Mouse (Mus musculus) heart, embryonic 14.5 days (tissue): ENCODE measurements around the gene Gxylt2. TPM values are rescaled to one million over a fixed set of nuclear protein-coding genes. Genes with fewer than 3 reads are reported as not detected.

ENCODE experiments used
- ATAC-seq: fragments of 200-750 bp; cut with Nextera tagmentation; 2 replicates; pipeline ENCODE4 v1.8.0; 2017; ENCODE audit warnings: low read depth, moderate TSS enrichment; ENCODE audit not compliant: insufficient number of reproducible peaks, insufficient read depth, low FRiP score
- H3K27ac ChIP-seq, 2 experiments: fragments of 200-500 bp in 1 of 2; fragments of 300-500 bp in 1 of 2; sonication (generic) in 1 of 2; replicated peaks in 1 of 2; 2 replicates each; pipeline ENCODE4 v1.5.1; 2012 to 2014; ENCODE audit warnings: low read depth in 2 of 2, low read length in 2 of 2, control low read depth in 1 of 2, mild to moderate bottlenecking in 1 of 2, mixed read lengths in 1 of 2; ENCODE audit not compliant: control insufficient read depth in 1 of 2, insufficient read depth in 1 of 2
- H3K27me3 ChIP-seq: fragments of 300-500 bp; sonication (generic); 2 replicates; pipeline ENCODE4 v1.6.1; 2014; ENCODE audit warnings: mild to moderate bottlenecking, low read length, control low read depth; ENCODE audit not compliant: control insufficient read depth, insufficient read depth
- H3K36me3 ChIP-seq: fragments of 300-500 bp; sonication (generic); 2 replicates; pipeline ENCODE4 v1.6.1; 2014; ENCODE audit warnings: mild to moderate bottlenecking, control low read depth, low read length, mixed read lengths; ENCODE audit not compliant: control insufficient read depth, insufficient read depth
- H3K4me1 ChIP-seq, 2 experiments: fragments of 200-500 bp in 1 of 2; fragments of 300-500 bp in 1 of 2; sonication (generic) in 1 of 2; 2 replicates each; pipeline ENCODE4 v1.6.1; 2012 to 2014; ENCODE audit warnings: low read length in 2 of 2, control low read depth in 1 of 2, mixed read lengths in 1 of 2; ENCODE audit not compliant: control insufficient read depth in 2 of 2, insufficient read depth in 2 of 2
- H3K4me2 ChIP-seq: fragments of 300-500 bp; sonication (generic); 2 replicates; pipeline ENCODE4 v1.6.1; 2014; ENCODE audit warnings: mild to moderate bottlenecking, low read length
- H3K4me3 ChIP-seq, 2 experiments: fragments of 200-500 bp in 1 of 2; fragments of 300-500 bp in 1 of 2; sonication (generic) in 1 of 2; 2 replicates each; pipeline ENCODE4 v1.5.1; 2012 to 2014; ENCODE audit warnings: low read length in 2 of 2, mild to moderate bottlenecking in 2 of 2, control low read depth in 1 of 2, low read depth in 1 of 2, moderate library complexity in 1 of 2; ENCODE audit not compliant: control insufficient read depth in 1 of 2, insufficient read depth in 1 of 2
- H3K9ac ChIP-seq: fragments of 300-500 bp; sonication (generic); 2 replicates; pipeline ENCODE4 v1.6.1; 2014; ENCODE audit warnings: mild to moderate bottlenecking, low read length
- H3K9me3 ChIP-seq: fragments of 300-500 bp; sonication (generic); 2 replicates; pipeline ENCODE4 v1.6.1; 2016; ENCODE audit warnings: low read length, control low read depth; ENCODE audit not compliant: control insufficient read depth
- WGBS: fragments of 180-500 bp; shearing (Covaris S2); extraction: QIAGEN DNeasy Blood & Tissue Kit; methylation state at CpG from one replicate; pipeline ENCODE4 v1.1.7; 2014; 5-methylcytosine and 5-hydroxymethylcytosine counted together
- polyA plus RNA-seq: library from polyadenylated mRNA; unstranded; fragments of >200 nt; fragmentation: Nextera tagmentation; extraction: Ambion mirVana; gene quantifications from 2 replicates; pipeline ENCODE4 v1.2.1, GENCODE M21; 2014

Gene Gxylt2
- polyA plus RNA-seq, 1 experiment from 2014 or later = 4.2 TPM

GRCm38 (mm10) chr6:100671401-100671800 lies 33.1 kb upstream of the Gxylt2 start:
- 5% methylated on average over 7 of the region's 7 CpGs for WGBS
- Histone ChIP-seq H3K36me3 (no peaks in the 10 kb centered on the region), H3K4me3 (peak overlapping the region in 1 of 2 experiments; percentile 85; a peak in 2 of 4 replicates), H3K4me1 (peaks cover 2 to 9% of the 10 kb centered on the region in 2 experiments; a peak in 2 of 4 replicates), H3K9me3 (no peaks in the 10 kb centered on the region), H3K27ac (no peak overlapping the region), H3K4me2 (peak overlapping the region; percentile 91), H3K27me3 (no peaks in the 10 kb centered on the region), H3K9ac (peak overlapping the region; percentile 18; the same call in 1 of the 2 replicates)
- no peak for ATAC-seq

- H3K36me3 ChIP-seq = no peaks in the 10 kb centered on the region
- no peak overlapping the region for H3K9ac ChIP-seq
- H3K4me2 ChIP-seq = no peak overlapping the region
- 23% methylated on average over 6 of the region's 6 CpGs for WGBS
- no peak overlapping the region for H3K27ac ChIP-seq
- H3K4me3 ChIP-seq = no peak overlapping the region
- peaks cover 0 to 9% of the 10 kb centered on the region in 2 experiments; a peak in 2 of 4 replicates for H3K4me1 ChIP-seq
- no peak for ATAC-seq
- no peaks in the 10 kb centered on the region for H3K27me3 ChIP-seq
- no peaks in the 10 kb centered on the region for H3K9me3 ChIP-seq
Observed at GRCm38 (mm10) chr6:100674974-100675373, 29.6 kb upstream of the Gxylt2 start.

- Histone ChIP-seq H3K27ac (no peak overlapping the region), H3K27me3 (no peaks in the 10 kb centered on the region), H3K4me1 (peaks cover 0 to 3% of the 10 kb centered on the region in 2 experiments; a peak in 2 of 4 replicates), H3K4me2 (no peak overlapping the region), H3K9me3 (no peaks in the 10 kb centered on the region), H3K9ac (no peak overlapping the region), H3K4me3 (no peak overlapping the region), H3K36me3 (no peaks in the 10 kb centered on the region)
- no peak for ATAC-seq
- WGBS = 81% methylated on average over 6 of the region's 7 CpGs
Observed at GRCm38 (mm10) chr6:100676461-100676860, 28.1 kb upstream of the Gxylt2 start.

GRCm38 (mm10) chr6:100678636-100679035 lies 25.9 kb upstream of the Gxylt2 start:
- Histone ChIP-seq H3K27me3 (no peaks in the 10 kb centered on the region), H3K9me3 (no peaks in the 10 kb centered on the region), H3K36me3 (no peaks in the 10 kb centered on the region), H3K27ac (no peak overlapping the region), H3K4me1 (no peaks in the 10 kb centered on the region), H3K4me2 (no peak overlapping the region), H3K4me3 (no peak overlapping the region), H3K9ac (no peak overlapping the region)
- ATAC-seq = no peak
- WGBS = 88% methylated on average over 2 of the region's 2 CpGs

GRCm38 (mm10) chr6:100686341-100686740 lies 18.2 kb upstream of the Gxylt2 start:
- WGBS = 76% methylated on average over 2 of the region's 2 CpGs
- Histone ChIP-seq H3K27ac (no peak overlapping the region), H3K4me3 (no peak overlapping the region), H3K9ac (no peak overlapping the region), H3K9me3 (0 out of 2 replicates have a peak, but pooled peaks cover 4% of the 10 kb centered on the region), H3K4me2 (no peak overlapping the region), H3K4me1 (no peaks in the 10 kb centered on the region), H3K27me3 (no peaks in the 10 kb centered on the region), H3K36me3 (no peaks in the 10 kb centered on the region)
- no peak for ATAC-seq

GRCm38 (mm10) chr6:100699986-100700385 lies 4.5 kb upstream of the Gxylt2 start:
- H3K27ac ChIP-seq = no peak overlapping the region
- no peak for ATAC-seq
- H3K4me1 ChIP-seq = peaks cover 0 to 5% of the 10 kb centered on the region in 2 experiments; a peak in 2 of 4 replicates
- no peaks in the 10 kb centered on the region for H3K36me3 ChIP-seq
- no peak overlapping the region for H3K4me2 ChIP-seq
- H3K27me3 ChIP-seq = peaks cover 20% of the 10 kb centered on the region; the same call in 1 of the 2 replicates
- no peak overlapping the region for H3K9ac ChIP-seq
- no peaks in the 10 kb centered on the region for H3K9me3 ChIP-seq
- no peak overlapping the region for H3K4me3 ChIP-seq
- WGBS = 74% methylated on average over 5 of the region's 5 CpGs

GRCm38 (mm10) chr6:100700774-100701173 lies 3.8 kb upstream of the Gxylt2 start:
- 55% methylated on average over 5 of the region's 5 CpGs for WGBS
- ATAC-seq = no peak
- Histone ChIP-seq H3K4me3 (no peak overlapping the region), H3K27ac (no peak overlapping the region), H3K36me3 (no peaks in the 10 kb centered on the region), H3K9me3 (no peaks in the 10 kb centered on the region), H3K4me2 (no peak overlapping the region), H3K27me3 (peaks cover 28% of the 10 kb centered on the region), H3K9ac (no peak overlapping the region), H3K4me1 (peaks cover 4 to 8% of the 10 kb centered on the region in 2 experiments; a peak in 3 of 4 replicates)

GRCm38 (mm10) chr6:100704197-100704573 lies 349 bp upstream of the Gxylt2 start:
- no peak for ATAC-seq
- Histone ChIP-seq H3K4me1 (peaks cover 6 to 8% of the 10 kb centered on the region in 2 experiments; a peak in 3 of 4 replicates), H3K27ac (no peak overlapping the region), H3K9ac (peak overlapping the region; percentile 65), H3K4me2 (peak overlapping the region; percentile 98), H3K36me3 (no peaks in the 10 kb centered on the region), H3K9me3 (no peaks in the 10 kb centered on the region), H3K4me3 (peak overlapping the region; percentile 50 to 75), H3K27me3 (peaks cover 37% of the 10 kb centered on the region)
- 34% methylated on average over 8 of the region's 8 CpGs for WGBS
